Mouse (Mus musculus) gastrocnemius, postnatal 14 days (tissue): ENCODE data around the gene Atp5c1. TPM values are rescaled to one million over a fixed set of nuclear protein-coding genes. Genes with fewer than 3 reads are reported as not detected.

ENCODE experiments used
- total RNA-seq, 2 experiments: library from RNA; stranded (reverse); gene quantifications; 2 replicates each; pipeline ENCODE4 v1.2.3; 2021

Gene Atp5c1
- total RNA-seq, 2 experiments from 2014 or later = 725 to 812 TPM

Other genes with a start within 250 kb of the Atp5c1 start
- gene 4930412O13Rik, start 199.3 kb downstream of the Atp5c1 start, total RNA-seq = not detected
- gene 9230102O04Rik, start 191.0 kb downstream of the Atp5c1 start, total RNA-seq = not detected
- under 1 TPM; 0.31 to 0.55 TPM for gene Gata3, start 190.5 kb downstream of the Atp5c1 start, total RNA-seq
- 1 to 10 TPM; 6.0 to 6.6 TPM for gene Taf3, start 31.9 kb downstream of the Atp5c1 start, total RNA-seq
- 1 to 10 TPM; 4.8 to 5.1 TPM for gene Kin, start 83 bp upstream of the Atp5c1 start, total RNA-seq
- under 1 TPM; 0.40 to 0.74 TPM for gene Itih2, start 50.9 kb upstream of the Atp5c1 start, total RNA-seq
- 10 to 100 TPM; 40.5 to 50.8 TPM for gene Itih5, start 73.1 kb upstream of the Atp5c1 start, total RNA-seq